Mouse (Mus musculus) heart, embryonic 16.5 days (tissue): ENCODE data around the gene Slc13a3. TPM values are rescaled to one million over a fixed set of nuclear protein-coding genes. Genes with fewer than 3 reads are reported as not detected.

Experiments used
- ATAC-seq: fragments of 200-750 bp; cut with Nextera tagmentation; replicated peaks from 2 replicates; pipeline ENCODE4 v1.8.0; 2017; ENCODE audit warnings: moderate number of reproducible peaks; ENCODE audit not compliant: insufficient read depth, low FRiP score; ENCODE audit errors: extremely low read depth
- H3K27ac ChIP-seq: fragments of 300-500 bp; sonication (generic); 2 replicates; pipeline ENCODE4 v1.5.1; 2014; ENCODE audit warnings: mild to moderate bottlenecking, low read length, control low read depth, moderate library complexity
- H3K27me3 ChIP-seq: fragments of 300-500 bp; sonication (generic); 2 replicates; pipeline ENCODE4 v1.6.1; 2014; ENCODE audit warnings: low read length, mixed read lengths; ENCODE audit not compliant: control insufficient read depth, insufficient read depth
- H3K36me3 ChIP-seq: fragments of 300-500 bp; sonication (generic); 2 replicates; pipeline ENCODE4 v1.6.1; 2014; ENCODE audit not compliant: control insufficient read depth, insufficient read depth
- H3K4me1 ChIP-seq: fragments of 300-500 bp; sonication (generic); 2 replicates; pipeline ENCODE4 v1.6.1; 2014; ENCODE audit warnings: low read length, mixed read lengths; ENCODE audit not compliant: control insufficient read depth, insufficient read depth
- H3K4me2 ChIP-seq: fragments of 300-500 bp; sonication (generic); 2 replicates; pipeline ENCODE4 v1.6.1; 2014; ENCODE audit warnings: low read depth, mild to moderate bottlenecking, control low read depth, low read length
- H3K4me3 ChIP-seq: fragments of 300-500 bp; sonication (generic); 2 replicates; pipeline ENCODE4 v1.5.1; 2014; ENCODE audit warnings: mild to moderate bottlenecking, control low read depth, low read length
- H3K9ac ChIP-seq: fragments of 300-500 bp; sonication (generic); 2 replicates; pipeline ENCODE4 v1.6.1; 2014; ENCODE audit warnings: low read length, control low read depth
- H3K9me3 ChIP-seq: fragments of 300-500 bp; sonication (generic); replicated peaks from 2 replicates; pipeline ENCODE4 v1.6.1; 2016; ENCODE audit warnings: low read length; ENCODE audit not compliant: control insufficient read depth
- WGBS: fragments of 180-500 bp; shearing (Covaris S2); extraction: QIAGEN DNeasy Blood & Tissue Kit; methylation state at CpG from one replicate; pipeline ENCODE4 v1.1.7; 2014; 5-methylcytosine and 5-hydroxymethylcytosine counted together
- polyA plus RNA-seq: library from polyadenylated mRNA; unstranded; fragments of >200 nt; fragmentation: Nextera tagmentation; extraction: Ambion mirVana; gene quantifications from 2 replicates; pipeline ENCODE4 v1.2.1, GENCODE M21; 2015

Slc13a3 gene
- polyA plus RNA-seq, 1 experiment from 2014 or later: 0.25 TPM

- Histone ChIP-seq H3K36me3 (no peaks in the 10 kb centered on the region), H3K4me2 (no peak overlapping the region), H3K4me1 (no peaks in the 10 kb centered on the region), H3K27ac (no peak overlapping the region), H3K9me3 (no peaks in the 10 kb centered on the region), H3K9ac (no peak overlapping the region), H3K4me3 (no peak overlapping the region), H3K27me3 (no peaks in the 10 kb centered on the region)
- WGBS: 48% methylated on average over 3 of the region's 3 CpGs
- ATAC-seq: no peak
Measured at GRCm38 (mm10) chr2:165413884-165414283, 59.1 kb downstream of the Slc13a3 start.

GRCm38 (mm10) chr2:165407700-165408301, 65.2 kb downstream of the Slc13a3 start:
- WGBS: 37% methylated on average over 10 of the region's 10 CpGs
- Histone ChIP-seq H3K4me1 (peaks cover 5% of the 10 kb centered on the region), H3K36me3 (no peaks in the 10 kb centered on the region), H3K27ac (no peak overlapping the region), H3K4me3 (no peak overlapping the region), H3K9ac (no peak overlapping the region), H3K4me2 (no peak overlapping the region), H3K27me3 (no peaks in the 10 kb centered on the region), H3K9me3 (no peaks in the 10 kb centered on the region)
- no peak for ATAC-seq

GRCm38 (mm10) chr2:165405351-165405750, 67.7 kb downstream of the Slc13a3 start:
- Histone ChIP-seq H3K4me3 (no peak overlapping the region), H3K9ac (no peak overlapping the region), H3K27ac (peak overlapping the region; percentile 10; the same call in 1 of the 2 replicates), H3K4me2 (no peak overlapping the region), H3K36me3 (no peaks in the 10 kb centered on the region), H3K4me1 (peaks cover 5% of the 10 kb centered on the region), H3K9me3 (no peaks in the 10 kb centered on the region), H3K27me3 (no peaks in the 10 kb centered on the region)
- 28% methylated on average over 6 of the region's 6 CpGs for WGBS
- ATAC-seq: peak; percentile 35; the same call in 1 of the 2 replicates

GRCm38 (mm10) chr2:165404951-165405350, 68.1 kb downstream of the Slc13a3 start:
- Histone ChIP-seq H3K27me3 (no peaks in the 10 kb centered on the region), H3K36me3 (no peaks in the 10 kb centered on the region), H3K27ac (no peak overlapping the region), H3K4me1 (peaks cover 5% of the 10 kb centered on the region), H3K9me3 (no peaks in the 10 kb centered on the region), H3K4me3 (no peak overlapping the region), H3K4me2 (no peak overlapping the region), H3K9ac (no peak overlapping the region)
- 53% methylated on average over 9 of the region's 9 CpGs for WGBS
- ATAC-seq: no peak

GRCm38 (mm10) chr2:165398164-165398785, 74.8 kb downstream of the Slc13a3 start:
- H3K4me3 ChIP-seq: no peak overlapping the region
- no peak overlapping the region for H3K4me2 ChIP-seq
- H3K4me1 ChIP-seq: no peaks in the 10 kb centered on the region
- 68% methylated on average over 15 of the region's 15 CpGs for WGBS
- no peaks in the 10 kb centered on the region for H3K9me3 ChIP-seq
- no peaks in the 10 kb centered on the region for H3K27me3 ChIP-seq
- H3K36me3 ChIP-seq: no peaks in the 10 kb centered on the region
- ATAC-seq: no peak
- no peak overlapping the region for H3K27ac ChIP-seq
- no peak overlapping the region for H3K9ac ChIP-seq

GRCm38 (mm10) chr2:165397502-165398163, 75.4 kb downstream of the Slc13a3 start:
- H3K4me3 ChIP-seq: no peak overlapping the region
- H3K36me3 ChIP-seq: no peaks in the 10 kb centered on the region
- ATAC-seq: no peak
- H3K27me3 ChIP-seq: no peaks in the 10 kb centered on the region
- H3K27ac ChIP-seq: no peak overlapping the region
- H3K9ac ChIP-seq: no peak overlapping the region
- no peak overlapping the region for H3K4me2 ChIP-seq
- no peaks in the 10 kb centered on the region for H3K9me3 ChIP-seq
- WGBS: 71% methylated on average over 23 of the region's 23 CpGs
- no peaks in the 10 kb centered on the region for H3K4me1 ChIP-seq

GRCm38 (mm10) chr2:165396831-165397501, 76.1 kb downstream of the Slc13a3 start:
- Histone ChIP-seq H3K9ac (no peak overlapping the region), H3K4me3 (no peak overlapping the region)

GRCm38 (mm10) chr2:165392156-165392555, 80.9 kb downstream of the Slc13a3 start:
- Histone ChIP-seq H3K4me1 (peaks cover 4% of the 10 kb centered on the region; the same call in 1 of the 2 replicates), H3K27me3 (no peaks in the 10 kb centered on the region), H3K9me3 (no peaks in the 10 kb centered on the region), H3K27ac (no peak overlapping the region), H3K4me3 (no peak overlapping the region), H3K9ac (no peak overlapping the region), H3K36me3 (no peaks in the 10 kb centered on the region), H3K4me2 (no peak overlapping the region)
- WGBS: 75% methylated on average over 4 of the region's 4 CpGs
- no peak for ATAC-seq

More at GRCm38 (mm10) chr2:165396831-165397501, 76.1 kb downstream of the Slc13a3 start:
- Histone ChIP-seq H3K36me3 (no peaks in the 10 kb centered on the region), H3K4me1 (no peaks in the 10 kb centered on the region), H3K4me2 (no peak overlapping the region), H3K27ac (no peak overlapping the region), H3K27me3 (no peaks in the 10 kb centered on the region), H3K9me3 (no peaks in the 10 kb centered on the region)
- WGBS: 52% methylated on average over 20 of the region's 20 CpGs
- no peak for ATAC-seq

- Histone ChIP-seq H3K4me2 (no peak overlapping the region), H3K9ac (no peak overlapping the region)
Measured at GRCm38 (mm10) chr2:165391561-165391960, 81.5 kb downstream of the Slc13a3 start.

More at GRCm38 (mm10) chr2:165391561-165391960, 81.5 kb downstream of the Slc13a3 start:
- Histone ChIP-seq H3K27ac (no peak overlapping the region), H3K27me3 (no peaks in the 10 kb centered on the region), H3K36me3 (no peaks in the 10 kb centered on the region), H3K4me3 (no peak overlapping the region), H3K4me1 (peaks cover 8% of the 10 kb centered on the region), H3K9me3 (no peaks in the 10 kb centered on the region)
- ATAC-seq: no peak
- WGBS: 17% methylated on average over 8 of the region's 8 CpGs
